Mouse (Mus musculus): Measurements from ENCODE around the gene Olfr1395. TPM values are rescaled to one million over a fixed set of nuclear protein-coding genes. Genes with fewer than 3 reads are reported as not detected.
A peak's percentile ranks its signal among the peaks of the same experiment; 100 is the strongest.

Olfr1395 gene
- under 1 TPM in 1 of 2 experiments, not detected in 1; 0.12 TPM for polyA plus RNA-seq (2017; shearing (Covaris generic))

GRCm38 (mm10) chr11:49141974-49142373 lies at the start of gene Olfr1395:
Olfr1395 (plus strand) TSS chr11:49142274.
- ATAC-seq, result no peak

- no peak for ATAC-seq
Observed at GRCm38 (mm10) chr11:49092786-49093185, 49.3 kb upstream of the Olfr1395 start.

- peak; percentile 73 for ATAC-seq
Observed at GRCm38 (mm10) chr11:49093861-49094660, 48.0 kb upstream of the Olfr1395 start.

GRCm38 (mm10) chr11:49095367-49095766 lies 46.7 kb upstream of the Olfr1395 start:
- ATAC-seq, result no peak

- ATAC-seq, result peak; percentile 65
Observed at GRCm38 (mm10) chr11:49100409-49100808, 41.7 kb upstream of the Olfr1395 start.

- ATAC-seq, result no peak
Observed at GRCm38 (mm10) chr11:49101500-49101899, 40.6 kb upstream of the Olfr1395 start.

- ATAC-seq, result peak; percentile 54
Observed at GRCm38 (mm10) chr11:49103047-49103693, 38.9 kb upstream of the Olfr1395 start.

GRCm38 (mm10) chr11:49105752-49106151 lies 36.3 kb upstream of the Olfr1395 start:
- no peak for ATAC-seq

- no peak for ATAC-seq
Observed at GRCm38 (mm10) chr11:49107650-49108537, 34.2 kb upstream of the Olfr1395 start.

- ATAC-seq, result peak; percentile 40
Observed at GRCm38 (mm10) chr11:49108833-49109232, 33.2 kb upstream of the Olfr1395 start.

GRCm38 (mm10) chr11:49111000-49111399 lies 31.1 kb upstream of the Olfr1395 start:
- no peak for ATAC-seq

GRCm38 (mm10) chr11:49112624-49113219 lies 29.4 kb upstream of the Olfr1395 start:
- ATAC-seq, result no peak

GRCm38 (mm10) chr11:49114158-49114557 lies 27.9 kb upstream of the Olfr1395 start:
- ATAC-seq, result no peak

- ATAC-seq, result no peak
Observed at GRCm38 (mm10) chr11:49114774-49115173, 27.3 kb upstream of the Olfr1395 start, which contains the start of gene Olfr1396. Olfr1396 (minus strand) TSS chr11:49114874.

GRCm38 (mm10) chr11:49119635-49120034 lies 22.4 kb upstream of the Olfr1395 start:
- ATAC-seq, result no peak

GRCm38 (mm10) chr11:49124169-49124568 lies 17.9 kb upstream of the Olfr1395 start:
- no peak for ATAC-seq

- no peak for ATAC-seq
Observed at GRCm38 (mm10) chr11:49154077-49154476, 12.0 kb downstream of the Olfr1395 start, which contains the start of gene Olfr1394. Olfr1394 (plus strand) TSS chr11:49154377.

GRCm38 (mm10) chr11:49156821-49157814 lies 15.0 kb downstream of the Olfr1395 start:
- ATAC-seq, result no peak

- no peak for ATAC-seq
Observed at GRCm38 (mm10) chr11:49168839-49169611, 27.0 kb downstream of the Olfr1395 start.

- ATAC-seq, result no peak
Observed at GRCm38 (mm10) chr11:49170576-49170975, 28.5 kb downstream of the Olfr1395 start.

Data from activated CD4-positive, CD25-positive, alpha-beta regulatory T cell, adult 4 months (primary cell).